Mouse (Mus musculus) thymus, postnatal 14 days (tissue): Measurements from ENCODE around the gene Slc29a4.

Experiments used
- DNase-seq: peaks from one replicate; pipeline ENCODE4 v3.0.0; 2021

Gene Slc29a4

DNA sequence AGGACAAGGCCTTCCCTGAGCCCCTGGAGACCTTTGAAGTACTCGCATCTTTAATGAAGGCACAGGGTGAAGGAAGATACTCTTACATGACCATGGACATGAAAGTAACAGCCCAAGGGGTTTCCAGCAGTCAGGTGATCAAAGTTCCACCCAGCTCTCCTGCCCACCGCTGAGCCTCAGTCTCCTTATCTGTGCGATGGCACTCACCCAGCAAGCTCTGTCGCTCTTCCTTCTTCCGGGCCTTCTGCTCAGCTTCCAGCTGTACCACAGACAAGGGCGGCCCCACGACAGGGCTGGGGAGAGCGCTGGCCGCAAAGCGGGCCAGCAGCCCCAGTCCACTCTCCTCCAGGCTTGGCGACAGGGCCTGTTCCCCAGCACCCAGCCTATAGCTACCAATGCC is 57.9 kb downstream of the Slc29a4 start:
- DNase-seq = no peak

DNA sequence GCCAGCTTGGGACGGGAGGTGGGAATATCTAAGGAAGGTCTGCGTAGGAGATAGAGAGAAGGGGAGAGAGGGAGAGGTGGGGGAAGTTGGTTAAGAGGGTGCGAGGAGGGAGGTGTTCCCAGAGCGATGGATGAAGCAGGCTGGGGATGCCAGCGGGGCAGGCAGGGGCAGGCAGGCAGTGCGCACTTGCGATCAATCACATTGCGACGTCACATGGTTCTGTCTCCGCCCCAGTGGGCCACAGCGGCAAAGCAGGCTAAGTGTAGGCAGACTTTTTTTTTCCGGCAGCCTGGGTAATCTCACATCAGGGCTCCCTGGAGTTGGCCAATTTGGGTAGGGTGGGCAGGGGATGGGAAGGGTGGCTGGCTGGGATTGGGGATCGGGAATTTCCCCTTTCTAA is 59.9 kb downstream of the Slc29a4 start:
- no peak for DNase-seq

DNA sequence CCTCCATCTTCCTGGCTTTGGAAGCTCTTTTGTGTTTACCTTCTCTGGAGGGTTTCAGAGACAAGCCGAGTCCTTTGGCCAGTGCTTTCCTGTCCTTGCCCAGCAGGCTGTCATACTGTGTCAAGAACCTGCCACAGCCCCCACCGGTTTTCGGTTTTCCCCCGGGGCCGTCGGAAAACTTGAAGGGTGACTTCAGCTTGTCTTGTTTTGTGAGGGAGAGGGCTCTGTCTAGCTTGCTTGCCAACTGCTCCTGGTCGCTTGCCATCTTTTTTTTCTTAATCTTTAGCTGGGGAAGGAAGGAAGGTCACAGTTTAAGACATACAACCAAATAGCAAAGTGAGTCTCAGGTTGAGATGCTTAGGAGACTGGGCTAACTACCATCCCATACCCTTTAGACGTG is 67.5 kb downstream of the Slc29a4 start:
- no peak for DNase-seq

DNA sequence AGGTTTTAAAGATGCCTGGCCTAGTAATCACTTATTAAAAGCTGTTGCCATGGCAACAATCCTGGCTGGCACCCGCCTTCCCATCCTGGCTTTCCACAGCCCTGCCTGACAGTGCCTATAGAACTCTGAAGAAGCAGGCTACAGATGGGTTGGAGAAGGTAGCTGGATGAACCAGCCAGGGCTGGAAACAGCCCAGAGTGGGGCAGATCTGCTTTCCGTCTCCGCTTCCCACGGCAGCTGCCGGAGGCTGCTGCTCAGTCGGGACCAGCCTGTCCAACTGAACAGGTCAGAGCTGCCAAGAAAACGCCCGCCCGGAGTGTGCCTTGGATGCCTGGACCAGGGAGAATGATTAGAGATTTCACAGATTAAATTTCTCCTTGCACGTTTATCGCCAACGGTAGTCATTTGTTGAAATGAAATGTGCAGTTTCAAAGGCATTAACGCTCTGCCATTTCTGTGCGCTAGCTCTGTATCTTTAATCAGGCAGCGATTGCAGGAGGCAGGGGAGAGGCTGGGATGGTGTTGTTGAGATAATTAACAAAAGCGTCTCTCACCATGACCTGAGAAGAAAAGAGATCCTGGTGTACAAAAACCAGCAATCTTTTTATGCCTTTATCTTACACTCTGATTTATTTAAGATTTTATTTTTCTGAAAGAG is 69.1 kb downstream of the Slc29a4 start:
- no peak for DNase-seq

DNA sequence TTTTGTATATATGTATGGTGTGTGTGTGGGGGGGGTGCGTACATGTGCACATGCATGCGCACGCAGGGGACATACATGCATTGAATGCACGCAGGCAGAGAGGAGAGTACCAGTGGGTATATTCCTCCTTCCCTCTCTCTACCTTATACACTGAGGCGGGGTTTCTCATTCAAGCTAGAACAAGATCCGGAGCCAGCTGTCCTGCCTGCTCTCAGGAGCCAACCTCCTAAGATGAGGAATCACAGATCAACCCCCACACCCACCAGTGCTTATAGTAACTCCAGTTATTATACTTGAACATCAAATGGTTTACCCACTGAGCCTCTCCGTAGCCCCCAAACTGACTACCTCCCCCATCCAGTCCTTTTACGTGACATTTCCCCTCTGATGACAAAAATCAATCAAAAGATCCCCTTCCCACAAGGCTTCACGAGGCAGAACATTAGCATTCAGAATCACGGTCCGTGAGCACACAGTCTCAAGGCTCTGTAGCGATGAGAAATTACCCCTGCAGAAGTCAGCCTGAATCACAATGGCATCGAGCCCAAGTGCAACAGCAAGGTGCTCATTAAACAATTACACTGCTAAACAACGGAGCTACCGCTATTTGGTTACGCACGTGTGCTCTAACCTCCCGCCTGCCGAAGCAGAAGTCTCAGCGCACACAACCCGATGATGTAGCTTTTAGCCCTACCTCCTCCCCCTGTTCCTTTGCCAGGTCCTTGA is 69.9 kb downstream of the Slc29a4 start:
- DNase-seq = no peak

DNA sequence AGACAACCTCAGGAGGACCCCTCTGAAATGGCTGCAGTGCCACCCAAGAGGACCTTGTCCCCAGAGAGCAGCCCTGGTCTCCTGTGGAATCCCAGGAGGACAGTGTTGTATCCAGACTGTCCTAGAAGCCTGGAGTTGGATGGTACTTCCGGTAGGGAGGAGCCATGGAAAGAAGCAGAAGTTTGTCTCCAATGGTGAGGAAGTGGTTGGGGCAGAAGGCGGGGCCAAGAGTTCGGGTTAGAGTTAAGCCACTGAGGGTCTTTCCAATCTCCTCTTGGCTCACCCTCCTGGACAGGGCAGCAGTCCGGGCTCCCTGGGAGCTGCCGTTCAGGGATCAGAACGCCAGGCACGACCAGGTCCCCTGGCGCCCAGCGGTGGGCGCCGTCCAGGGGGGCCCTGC is 72.0 kb downstream of the Slc29a4 start:
- no peak for DNase-seq

DNA sequence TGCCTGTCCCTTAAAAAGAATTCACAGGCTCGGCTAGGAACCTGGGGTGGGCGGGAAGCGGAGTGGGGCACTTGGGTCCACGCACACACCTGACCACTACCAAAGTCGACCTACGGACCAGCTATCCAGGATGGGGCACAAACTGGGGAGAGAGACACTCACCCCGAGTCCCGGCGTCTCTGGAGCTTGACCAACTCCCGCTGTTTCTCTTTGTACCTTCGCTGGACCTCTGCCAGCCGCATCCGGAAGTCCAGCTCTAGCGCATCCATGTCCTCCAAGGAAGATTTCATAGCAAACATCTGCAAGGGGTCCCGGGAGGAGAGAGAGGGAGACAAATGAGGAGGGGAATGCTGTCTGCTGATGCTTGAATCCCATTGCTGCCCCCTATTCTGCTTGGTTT is 72.6 kb downstream of the Slc29a4 start:
- DNase-seq = no peak

DNA sequence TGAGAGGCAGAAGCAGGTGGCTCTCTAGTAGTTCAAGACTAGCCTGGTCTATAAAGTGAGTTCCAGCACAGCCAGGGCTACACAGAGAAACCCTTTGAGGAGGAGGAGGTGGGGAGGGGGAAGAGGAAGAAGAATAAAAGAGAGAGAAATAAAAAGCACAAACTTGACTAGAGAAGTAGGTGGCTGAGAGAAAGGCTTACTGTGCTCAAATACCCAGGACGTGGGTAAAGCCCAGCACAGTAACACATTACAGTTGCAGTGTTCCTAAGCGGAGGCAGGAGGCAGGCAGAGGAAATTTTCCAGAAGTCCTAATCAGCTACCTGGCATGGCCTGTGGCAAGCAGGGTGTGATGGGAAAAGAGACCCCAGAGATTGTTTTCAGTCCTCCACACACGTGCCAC is 74.4 kb downstream of the Slc29a4 start:
- DNase-seq = no peak

DNA sequence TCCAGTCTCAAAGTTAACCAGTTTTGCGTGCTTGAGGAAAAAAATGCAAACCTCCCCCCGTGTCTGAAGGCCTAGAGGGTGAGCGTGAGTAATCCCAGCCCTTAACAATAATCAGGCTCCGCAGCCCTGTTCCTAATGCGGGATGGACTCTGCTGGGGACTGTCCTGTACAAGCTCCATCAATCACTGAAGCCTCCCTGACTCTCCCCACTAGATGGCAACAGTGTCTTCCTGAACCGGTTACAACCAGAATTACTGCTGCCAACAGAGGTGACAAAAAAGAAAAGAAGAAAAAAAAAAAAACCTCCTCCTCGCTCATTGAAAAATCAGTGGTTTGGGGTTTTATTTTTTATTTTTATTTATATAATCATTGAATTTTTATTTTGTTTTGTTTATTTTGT is 75.6 kb downstream of the Slc29a4 start:
- DNase-seq = peak; percentile 66

DNA sequence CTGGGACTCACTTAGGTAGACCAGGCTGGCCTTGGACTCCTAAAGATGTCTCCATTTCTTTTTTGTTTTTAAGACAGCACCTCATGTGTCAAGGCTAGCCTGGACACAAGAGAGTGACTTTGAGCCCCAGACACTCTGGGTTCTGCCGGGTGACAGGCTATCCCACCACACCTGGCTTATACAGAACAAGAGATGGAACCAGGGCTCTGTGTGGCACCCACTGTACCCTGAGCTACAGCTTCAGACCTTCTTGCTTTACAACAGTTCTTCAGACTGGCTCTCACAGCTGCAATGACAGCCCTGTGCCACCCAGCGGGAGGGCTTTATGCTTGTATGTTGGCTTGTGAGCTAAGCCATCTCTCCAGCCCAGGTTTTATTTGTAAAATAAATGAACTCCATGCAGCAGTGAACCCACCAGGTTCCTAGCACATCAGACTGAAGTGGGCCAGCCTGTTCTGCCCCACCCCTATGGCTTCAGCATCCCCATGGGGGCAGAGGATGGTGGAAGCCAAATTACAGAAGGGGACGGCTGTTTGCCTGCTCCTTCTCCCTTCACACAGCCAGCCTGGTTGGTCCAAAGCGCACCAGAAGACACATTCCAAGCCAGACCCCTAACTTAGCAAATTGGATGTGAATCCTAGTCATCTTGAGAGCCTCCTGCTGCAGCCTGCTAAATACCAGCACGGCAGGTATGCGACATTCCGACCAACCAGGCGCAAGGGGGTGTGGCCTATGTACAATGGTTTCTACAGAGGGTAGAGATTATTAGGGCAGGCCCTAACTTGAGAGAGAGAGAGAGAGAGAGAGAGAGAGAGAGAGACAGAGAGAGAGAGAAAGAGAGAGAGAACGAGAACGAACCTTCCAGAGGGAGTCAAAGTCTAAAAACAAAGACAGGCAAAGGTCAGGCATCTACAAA is 76.3 kb downstream of the Slc29a4 start:
- no peak for DNase-seq

DNA sequence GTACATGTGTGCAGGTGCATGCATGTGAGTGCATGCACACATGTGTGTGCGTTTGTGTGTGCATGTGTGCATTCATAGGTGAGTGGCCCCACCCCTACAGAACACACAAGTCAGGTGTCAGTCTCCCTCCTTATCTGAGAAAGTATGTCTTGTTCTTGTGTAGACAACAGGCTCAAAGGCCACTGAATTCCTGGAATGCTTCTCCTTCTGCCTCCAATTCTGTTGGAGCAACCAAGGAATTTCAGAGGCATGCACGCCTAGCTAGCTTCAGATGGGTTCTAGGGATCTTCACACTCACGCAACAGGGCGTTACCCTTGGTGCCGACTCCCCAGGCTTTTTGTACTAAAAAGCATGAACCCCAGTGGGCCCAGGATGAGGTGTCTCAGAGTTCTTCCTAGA is 77.3 kb downstream of the Slc29a4 start:
- no peak for DNase-seq

DNA sequence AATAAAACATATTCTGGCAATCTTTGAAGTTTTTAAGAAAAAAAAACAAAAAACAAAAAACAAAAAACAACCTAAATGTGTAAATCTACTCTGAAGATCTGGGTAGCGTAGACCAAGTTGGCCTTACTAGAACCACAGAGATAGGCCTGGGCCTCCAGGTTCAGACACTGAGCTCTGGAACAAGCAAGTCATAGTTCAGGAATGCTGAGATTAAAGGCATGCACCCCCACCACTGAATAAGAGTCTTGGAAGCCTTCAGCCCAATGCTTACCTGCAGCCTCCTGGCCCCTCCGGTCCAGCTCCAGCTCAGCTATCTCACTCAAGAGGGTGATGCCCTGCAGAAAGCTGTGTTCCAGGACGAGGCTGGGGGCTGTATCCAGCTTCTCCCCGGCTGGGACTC is 78.7 kb downstream of the Slc29a4 start:
- no peak for DNase-seq

DNA sequence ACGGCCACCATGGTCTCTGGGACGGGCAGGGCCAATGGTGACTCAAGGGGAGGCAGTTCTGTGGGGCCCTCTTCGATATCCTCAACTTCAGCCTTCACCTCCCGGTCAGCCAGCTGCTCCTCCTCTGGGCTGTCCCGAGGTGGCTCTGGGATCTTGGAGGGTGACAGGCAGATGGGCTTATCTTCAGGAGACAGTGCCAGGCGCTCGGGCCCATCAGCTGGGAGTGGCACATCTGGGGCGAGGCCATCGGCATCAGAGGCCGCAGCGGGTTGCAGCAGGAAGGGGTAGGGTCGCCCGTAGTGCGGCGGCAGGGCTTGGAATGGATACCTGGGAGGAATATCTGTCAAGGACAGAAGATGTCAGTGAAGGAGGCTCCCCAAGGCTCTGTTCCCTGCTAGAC is 79.7 kb downstream of the Slc29a4 start:
- DNase-seq = no peak
